Mouse (Mus musculus) hindbrain, embryonic 16.5 days (tissue): ENCODE measurements around the gene Hes6. TPM values are rescaled to one million over a fixed set of nuclear protein-coding genes. Genes with fewer than 3 reads are reported as not detected.

Source experiments
- ATAC-seq: fragments of 200-750 bp; cut with Nextera tagmentation; 2 replicates; pipeline ENCODE4 v1.8.0; 2017; ENCODE audit warnings: moderate TSS enrichment, moderate library complexity
- H3K27ac ChIP-seq: fragments of 300-500 bp; sonication (generic); 2 replicates; pipeline ENCODE4 v1.5.1; 2014; ENCODE audit warnings: low read depth, mild to moderate bottlenecking, control low read depth, low read length, moderate library complexity
- H3K27me3 ChIP-seq: fragments of 300-500 bp; sonication (generic); replicated peaks from 2 replicates; pipeline ENCODE4 v1.6.1; 2014; ENCODE audit warnings: low read length; ENCODE audit not compliant: control insufficient read depth, insufficient read depth
- H3K36me3 ChIP-seq: fragments of 300-500 bp; sonication (generic); 2 replicates; pipeline ENCODE4 v1.6.1; 2014; ENCODE audit warnings: mild to moderate bottlenecking, low read length, moderate library complexity, mixed read lengths; ENCODE audit not compliant: control insufficient read depth, insufficient read depth
- H3K4me1 ChIP-seq: fragments of 300-500 bp; sonication (generic); 2 replicates; pipeline ENCODE4 v1.6.1; 2014; ENCODE audit warnings: low read depth, low read length; ENCODE audit not compliant: control insufficient read depth, insufficient read depth
- H3K4me2 ChIP-seq: fragments of 300-500 bp; sonication (generic); 2 replicates; pipeline ENCODE4 v1.6.1; 2014; ENCODE audit warnings: mild to moderate bottlenecking, low read length, control low read depth, moderate library complexity
- H3K4me3 ChIP-seq: fragments of 300-500 bp; sonication (generic); 2 replicates; pipeline ENCODE4 v1.5.1; 2014; ENCODE audit warnings: mild to moderate bottlenecking, low read length, control low read depth, moderate library complexity
- H3K9ac ChIP-seq: fragments of 300-500 bp; sonication (generic); 2 replicates; pipeline ENCODE4 v1.6.1; 2014; ENCODE audit warnings: low read depth, mild to moderate bottlenecking, control low read depth, low read length, moderate library complexity
- H3K9me3 ChIP-seq: fragments of 300-500 bp; sonication (generic); 2 replicates; pipeline ENCODE4 v1.6.1; 2014; ENCODE audit warnings: mild to moderate bottlenecking, low read length, moderate library complexity; ENCODE audit not compliant: control insufficient read depth
- whole genome bisulfite sequencing: fragments of 180-500 bp; shearing (Covaris S2); extraction: QIAGEN DNeasy Blood & Tissue Kit; methylation state at CpG from one replicate; pipeline ENCODE4 v1.1.7; 2014; 5-methylcytosine and 5-hydroxymethylcytosine counted together
- polyA plus RNA-seq: library from polyadenylated mRNA; unstranded; fragments of >200 nt; fragmentation: Nextera tagmentation; extraction: Ambion mirVana; gene quantifications from 2 replicates; pipeline ENCODE4 v1.2.1, GENCODE M21; 2015

Gene Hes6
- polyA plus RNA-seq, 1 experiment from 2014 or later: 138 TPM

GRCm38 (mm10) chr1:91404976-91405375 lies 8.9 kb downstream of the Hes6 start:
- H3K4me3 ChIP-seq: no peak overlapping the region
- no peaks in the 10 kb centered on the region for H3K27me3 ChIP-seq
- WGBS: 33% methylated on average over 1 of the region's 1 CpGs
- H3K4me1 ChIP-seq: no peaks in the 10 kb centered on the region
- no peak overlapping the region for H3K9ac ChIP-seq
- no peak for ATAC-seq
- H3K36me3 ChIP-seq: no peaks in the 10 kb centered on the region
- H3K4me2 ChIP-seq: no peak overlapping the region
- no peak overlapping the region for H3K27ac ChIP-seq
- H3K9me3 ChIP-seq: no peaks in the 10 kb centered on the region

- Histone ChIP-seq H3K36me3 (peaks cover 2% of the 10 kb centered on the region; the same call in 1 of the 2 replicates), H3K27me3 (no peaks in the 10 kb centered on the region), H3K4me1 (peaks cover 22% of the 10 kb centered on the region), H3K9ac (peak within 1 kb of the TSS; percentile 95), H3K4me3 (peak within 1 kb of the TSS; percentile 67), H3K4me2 (peak within 1 kb of the TSS; percentile 69), H3K27ac (peak within 1 kb of the TSS; percentile 90), H3K9me3 (no peaks in the 10 kb centered on the region)
- WGBS: under 1% methylated on average over 84 of the region's 91 CpGs
- ATAC-seq: peak; percentile 95
Measured at GRCm38 (mm10) chr1:91398260-91399062, 15.4 kb downstream of the Hes6 start, which contains the start of gene Ilkap. Ilkap (minus strand) TSS chr1:91398815.

DNA sequence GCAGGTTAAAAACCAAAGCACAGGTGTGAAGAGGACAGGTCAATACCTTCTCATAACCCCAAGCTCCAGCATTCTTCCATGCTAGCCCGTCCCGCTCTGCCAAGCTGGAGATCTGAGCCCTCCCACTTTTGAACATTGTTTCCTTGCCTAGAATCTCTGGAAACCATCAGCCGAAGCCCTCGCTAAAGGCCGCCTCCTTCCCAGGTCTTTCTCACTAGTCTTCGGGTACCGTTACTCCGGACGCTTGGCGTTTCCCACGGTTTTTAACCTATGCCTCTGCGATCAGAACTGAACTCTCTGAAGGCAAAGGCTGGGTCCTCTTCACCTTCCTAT lies 15.9 kb downstream of the Hes6 start:
- Histone ChIP-seq H3K4me1 (peaks cover 22% of the 10 kb centered on the region), H3K27me3 (no peaks in the 10 kb centered on the region), H3K9me3 (no peaks in the 10 kb centered on the region), H3K4me3 (peak overlapping the region; percentile 67), H3K9ac (peak overlapping the region; percentile 95), H3K36me3 (peaks cover 2% of the 10 kb centered on the region; the same call in 1 of the 2 replicates), H3K4me2 (peak overlapping the region; percentile 69), H3K27ac (peak overlapping the region; percentile 90)
- ATAC-seq: no peak; the same call in 1 of the 2 replicates
- 3% methylated on average over 12 of the region's 12 CpGs for WGBS

DNA sequence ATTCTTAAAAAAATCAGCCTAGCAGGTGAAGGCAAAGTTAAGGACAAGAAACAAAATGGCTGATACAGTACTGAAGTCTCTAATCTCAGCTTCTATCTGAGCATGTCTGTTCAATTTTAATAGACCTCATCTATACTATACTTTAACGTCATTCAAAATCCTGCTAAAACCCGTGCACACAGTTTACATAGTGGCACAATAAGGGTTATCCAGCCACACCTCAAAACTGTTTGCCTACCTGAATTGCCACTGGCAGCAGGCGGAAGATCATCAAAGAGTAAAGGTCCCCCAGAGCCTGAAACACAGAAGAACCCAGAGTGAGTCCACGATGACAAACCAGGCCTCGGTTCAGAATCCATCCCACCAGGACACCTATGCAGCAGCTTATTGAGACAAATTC lies 23.5 kb downstream of the Hes6 start:
- no peak for ATAC-seq
- no peak overlapping the region for H3K27ac ChIP-seq
- peaks cover 31% of the 10 kb centered on the region for H3K36me3 ChIP-seq
- no peaks in the 10 kb centered on the region for H3K9me3 ChIP-seq
- 94% methylated on average over 5 of the region's 5 CpGs for WGBS
- no peak overlapping the region for H3K9ac ChIP-seq
- H3K27me3 ChIP-seq: no peaks in the 10 kb centered on the region
- no peak overlapping the region for H3K4me3 ChIP-seq
- peaks cover 3% of the 10 kb centered on the region; the same call in 1 of the 2 replicates for H3K4me1 ChIP-seq
- H3K4me2 ChIP-seq: no peak overlapping the region

- H3K4me2 ChIP-seq: no peak overlapping the region
- no peak overlapping the region for H3K27ac ChIP-seq
- ATAC-seq: no peak
- H3K9ac ChIP-seq: no peak overlapping the region
- peaks cover 52% of the 10 kb centered on the region for H3K36me3 ChIP-seq
- WGBS: 89% methylated on average over 4 of the region's 4 CpGs
- no peaks in the 10 kb centered on the region for H3K9me3 ChIP-seq
- H3K4me1 ChIP-seq: no peaks in the 10 kb centered on the region
- H3K4me3 ChIP-seq: no peak overlapping the region
- H3K27me3 ChIP-seq: no peaks in the 10 kb centered on the region
Measured at GRCm38 (mm10) chr1:91381091-91381471, 32.8 kb downstream of the Hes6 start.

DNA sequence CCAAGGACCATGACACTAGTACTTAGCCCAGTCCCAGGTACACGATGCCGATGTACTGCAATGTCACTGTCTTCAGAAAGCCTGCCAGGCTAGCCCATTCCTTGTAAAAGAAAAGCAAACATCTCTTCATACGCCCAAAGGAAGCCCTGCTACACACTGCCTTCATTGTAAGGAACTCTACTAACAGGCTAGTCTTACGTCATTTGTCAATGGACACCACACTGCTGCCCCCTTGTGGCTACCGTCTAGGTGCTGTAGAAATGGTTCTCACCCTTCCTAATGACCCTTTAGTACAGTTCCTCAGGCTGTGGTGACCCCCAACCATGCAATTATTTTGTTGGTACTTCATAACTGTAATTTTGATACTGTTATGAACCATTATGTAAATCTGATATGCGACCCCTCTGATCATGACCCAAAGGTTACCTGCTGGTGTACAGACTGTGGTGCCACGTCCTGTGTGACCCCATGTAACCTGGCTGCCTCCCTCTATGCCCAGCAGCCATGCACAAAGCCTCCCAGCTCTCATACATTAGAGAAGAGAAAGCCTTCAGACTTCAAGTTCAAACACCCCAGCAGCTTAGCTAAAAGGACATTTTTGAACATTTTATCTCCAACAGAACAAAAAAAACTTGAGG lies 33.3 kb downstream of the Hes6 start:
- Histone ChIP-seq H3K9me3 (no peaks in the 10 kb centered on the region), H3K4me2 (no peak overlapping the region), H3K4me3 (no peak overlapping the region), H3K9ac (no peak overlapping the region), H3K36me3 (peaks cover 55% of the 10 kb centered on the region), H3K27me3 (no peaks in the 10 kb centered on the region), H3K27ac (no peak overlapping the region), H3K4me1 (no peaks in the 10 kb centered on the region)
- WGBS: 60% methylated on average over 7 of the region's 7 CpGs
- ATAC-seq: peak; percentile 68

DNA sequence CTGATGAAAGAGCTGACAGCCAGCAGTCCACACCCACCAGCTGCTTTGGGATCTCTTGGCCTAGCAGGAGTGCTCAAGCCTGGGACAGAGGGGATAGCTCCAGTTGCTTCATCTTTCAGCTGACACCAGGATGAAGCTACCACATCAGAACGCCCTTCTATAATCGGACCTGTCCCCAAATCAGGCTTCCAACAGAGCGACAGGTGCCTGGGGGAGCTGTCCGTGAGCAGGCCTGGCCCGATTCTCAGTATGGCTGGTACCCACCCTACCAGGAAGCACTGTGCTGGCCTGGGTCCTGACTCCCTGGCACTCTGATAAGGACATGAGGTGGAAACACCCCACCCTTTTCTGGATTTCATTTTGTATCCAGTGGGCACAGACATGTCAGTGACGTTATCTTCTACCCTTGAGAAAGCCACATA lies 40.4 kb downstream of the Hes6 start:
- no peaks in the 10 kb centered on the region for H3K9me3 ChIP-seq
- ATAC-seq: no peak
- WGBS: 88% methylated on average over 6 of the region's 6 CpGs
- H3K4me3 ChIP-seq: no peak overlapping the region
- no peaks in the 10 kb centered on the region for H3K4me1 ChIP-seq
- H3K36me3 ChIP-seq: peaks cover 52% of the 10 kb centered on the region
- H3K27me3 ChIP-seq: no peaks in the 10 kb centered on the region
- H3K4me2 ChIP-seq: no peak overlapping the region
- H3K9ac ChIP-seq: no peak overlapping the region
- no peak overlapping the region for H3K27ac ChIP-seq

- ATAC-seq: no peak
- no peak overlapping the region for H3K4me3 ChIP-seq
Measured at GRCm38 (mm10) chr1:91370055-91370454, 43.8 kb downstream of the Hes6 start.

GRCm38 (mm10) chr1:91369408-91369807 lies 44.4 kb downstream of the Hes6 start:
- ATAC-seq: no peak
- peaks cover 7% of the 10 kb centered on the region for H3K27me3 ChIP-seq
- 55% methylated on average over 4 of the region's 4 CpGs for WGBS
- H3K27ac ChIP-seq: no peak overlapping the region
- H3K36me3 ChIP-seq: peaks cover 19% of the 10 kb centered on the region
- no peaks in the 10 kb centered on the region for H3K9me3 ChIP-seq
- no peak overlapping the region for H3K9ac ChIP-seq
- H3K4me3 ChIP-seq: no peak overlapping the region
- H3K4me2 ChIP-seq: no peak overlapping the region
- H3K4me1 ChIP-seq: peaks cover 7% of the 10 kb centered on the region

More at GRCm38 (mm10) chr1:91370055-91370454, 43.8 kb downstream of the Hes6 start:
- Histone ChIP-seq H3K27ac (no peak overlapping the region), H3K4me1 (peaks cover 7% of the 10 kb centered on the region), H3K9me3 (no peaks in the 10 kb centered on the region), H3K36me3 (peaks cover 25% of the 10 kb centered on the region), H3K27me3 (peaks cover 7% of the 10 kb centered on the region), H3K4me2 (no peak overlapping the region), H3K9ac (no peak overlapping the region)
- WGBS: 86% methylated on average over 23 of the region's 23 CpGs
